Comparison of ENCODE assay signal across 16 mouse cellular contexts in the genomic region with DNA sequence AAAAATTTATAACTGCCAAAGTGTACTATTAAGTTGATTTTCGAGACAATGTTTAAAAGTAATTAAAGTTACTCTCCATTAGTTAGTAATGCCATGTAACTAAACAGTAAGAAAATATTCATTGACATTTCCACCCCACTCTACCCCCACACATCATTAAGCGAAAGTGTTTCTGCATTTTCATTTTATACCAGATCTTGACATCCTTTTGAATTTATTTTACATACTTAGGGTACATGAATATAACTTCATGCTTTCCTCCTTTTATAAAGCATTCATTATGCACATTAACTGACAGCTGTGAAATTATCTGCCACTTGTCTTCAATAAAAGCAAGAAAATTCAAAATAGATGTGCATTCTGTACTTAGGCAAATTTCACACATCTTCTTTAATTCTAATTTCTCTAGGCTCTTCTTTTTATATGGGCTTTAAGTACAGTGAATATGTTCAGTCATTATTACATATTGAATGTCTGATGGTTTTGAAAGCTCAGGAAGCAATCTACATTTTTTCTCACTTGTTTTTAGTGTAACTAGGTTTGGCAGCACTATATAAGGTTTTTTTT.
DNase-seq lines count a peak whose midpoint lies in the region; ATAC-seq and TF ChIP-seq lines count a peak whose summit lies in the region.
"Had no signal": no experiment of that assay in that cellular context is flagged by ENCODE, and none has a peak within 500 bp of the region (broad histone marks: within the 10 kb centered on the region; RNA-seq: fewer than 3 reads in every experiment).

No protein-coding gene starts in this region.

- H3K9ac ChIP-seq in forebrain, embryonic 14.5 days (ENCODE audit: low read length): no peak overlapping the region
- H3K9ac ChIP-seq in forebrain, embryonic 11.5 days (ENCODE audit: low read length): no peak overlapping the region
- no peak overlapping the region for H3K9ac ChIP-seq in forebrain, embryonic 16.5 days (replicated peaks; ENCODE audit: low read depth, low read length)
- H3K9ac ChIP-seq in intestine, embryonic 15.5 days: no peak overlapping the region
- H3K9ac ChIP-seq: embryonic facial prominence, embryonic 12.5 days had no signal

- 77% methylated on average over 2 of the region's 2 CpGs for WGBS in forebrain, embryonic 14.5 days
- WGBS in forebrain, embryonic 11.5 days: 81% methylated on average over 2 of the region's 2 CpGs
- 59% methylated on average over 2 of the region's 2 CpGs for whole genome bisulfite sequencing in forebrain, embryonic 16.5 days
- WGBS in intestine, embryonic 15.5 days: 72% methylated on average over 2 of the region's 2 CpGs

- H3K27me3 ChIP-seq in forebrain, embryonic 14.5 days (replicated peaks; ENCODE audit: control insufficient read depth, insufficient read depth, low read length): no peaks in the 10 kb centered on the region
- no peaks in the 10 kb centered on the region for H3K27me3 ChIP-seq in forebrain, embryonic 11.5 days (ENCODE audit: control insufficient read depth, insufficient read depth, low read length)
- no peaks in the 10 kb centered on the region for H3K27me3 ChIP-seq in forebrain, embryonic 16.5 days (replicated peaks; ENCODE audit: control insufficient read depth, insufficient read depth, low read length)
- no peaks in the 10 kb centered on the region for H3K27me3 ChIP-seq in intestine, embryonic 15.5 days (replicated peaks)
- H3K27me3 ChIP-seq: embryonic facial prominence, embryonic 12.5 days had no signal

- no peaks in the 10 kb centered on the region for H3K4me1 ChIP-seq in forebrain, embryonic 14.5 days (ENCODE audit: control insufficient read depth, insufficient read depth, low read length)
- no peaks in the 10 kb centered on the region for H3K4me1 ChIP-seq in forebrain, embryonic 11.5 days (replicated peaks; ENCODE audit: control insufficient read depth, insufficient read depth, low read length)
- no peaks in the 10 kb centered on the region for H3K4me1 ChIP-seq in forebrain, embryonic 16.5 days (replicated peaks; ENCODE audit: control insufficient read depth, insufficient read depth, low read length)
- no peaks in the 10 kb centered on the region for H3K4me1 ChIP-seq in intestine, embryonic 15.5 days (replicated peaks)
- H3K4me1 ChIP-seq: embryonic facial prominence, embryonic 10.5 days; embryonic facial prominence, embryonic 12.5 days had no signal

- no peak overlapping the region for H3K27ac ChIP-seq in forebrain, embryonic 14.5 days (ENCODE audit: low read depth, low read length)
- H3K27ac ChIP-seq in forebrain, embryonic 11.5 days (ENCODE audit: low read depth, low read length): no peak overlapping the region
- no peak overlapping the region for H3K27ac ChIP-seq in forebrain, embryonic 16.5 days (ENCODE audit: low read length)
- no peak overlapping the region for H3K27ac ChIP-seq in intestine, embryonic 15.5 days
- H3K27ac ChIP-seq: embryonic facial prominence, embryonic 10.5 days; embryonic facial prominence, embryonic 12.5 days had no signal

- H3K36me3 ChIP-seq in forebrain, embryonic 14.5 days (ENCODE audit: control insufficient read depth, insufficient read depth, low read length): no peaks in the 10 kb centered on the region
- no peaks in the 10 kb centered on the region for H3K36me3 ChIP-seq in forebrain, embryonic 11.5 days (ENCODE audit: control insufficient read depth, insufficient read depth, low read length)
- H3K36me3 ChIP-seq in forebrain, embryonic 16.5 days (ENCODE audit: control insufficient read depth, insufficient read depth): no peaks in the 10 kb centered on the region
- no peaks in the 10 kb centered on the region for H3K36me3 ChIP-seq in intestine, embryonic 15.5 days
- H3K36me3 ChIP-seq: embryonic facial prominence, embryonic 10.5 days; embryonic facial prominence, embryonic 12.5 days had no signal

- ATAC-seq in forebrain, embryonic 14.5 days: 0 out of 2 replicates have a peak, but pooled peaks have one; percentile 52
- ATAC-seq in forebrain, embryonic 11.5 days (replicated peaks; ENCODE audit: low FRiP score): no peak
- ATAC-seq in forebrain, embryonic 16.5 days: peak; percentile 66
- no peak for ATAC-seq in intestine, embryonic 15.5 days

- no peaks in the 10 kb centered on the region for H3K9me3 ChIP-seq in forebrain, embryonic 14.5 days (replicated peaks; ENCODE audit: control insufficient read depth, low read length)
- H3K9me3 ChIP-seq in forebrain, embryonic 11.5 days (ENCODE audit: control insufficient read depth, low read length): no peaks in the 10 kb centered on the region
- no peaks in the 10 kb centered on the region for H3K9me3 ChIP-seq in forebrain, embryonic 16.5 days (ENCODE audit: control insufficient read depth, low read length)
- no peaks in the 10 kb centered on the region for H3K9me3 ChIP-seq in intestine, embryonic 15.5 days
- H3K9me3 ChIP-seq: embryonic facial prominence, embryonic 10.5 days; embryonic facial prominence, embryonic 12.5 days had no signal

- DNase-seq in forebrain, embryonic 14.5 days (ENCODE audit: low spot score): peak; percentile 56
- no peak for DNase-seq in forebrain, embryonic 11.5 days (ENCODE audit: low spot score)
- peak; percentile 62 for DNase-seq in brain, embryonic 14.5 days (ENCODE audit: low read depth)
- no peak for DNase-seq in kidney, postnatal 4 days
- DNase-seq: adrenal gland, adult 2 months; adrenal gland, postnatal 10 days; adrenal gland, postnatal 25 days; cerebellum, adult 11-12 months; cerebellum, adult 2 months; cerebellum, adult 9-10 months; cerebellum, postnatal 10 days; cerebellum, postnatal 25 days had no signal

- TF ChIP-seq CTCF in brain, embryonic 14.5 days (IDR thresholded peaks at IDR 0.05; ENCODE audit: borderline replicate concordance, extremely low read depth, insufficient read depth, insufficient read length): no peak

- H3K4me3 ChIP-seq in forebrain, embryonic 14.5 days (ENCODE audit: low read depth, low read length): no peak overlapping the region
- H3K4me3 ChIP-seq in forebrain, embryonic 11.5 days (ENCODE audit: low read depth, low read length): no peak overlapping the region
- H3K4me3 ChIP-seq in forebrain, embryonic 16.5 days (replicated peaks; ENCODE audit: low read length): no peak overlapping the region
- H3K4me3 ChIP-seq in intestine, embryonic 15.5 days (replicated peaks): no peak overlapping the region
- H3K4me3 ChIP-seq: embryonic facial prominence, embryonic 10.5 days; embryonic facial prominence, embryonic 12.5 days had no signal

- H3K4me2 ChIP-seq in forebrain, embryonic 14.5 days (ENCODE audit: low read length): no peak overlapping the region
- H3K4me2 ChIP-seq in forebrain, embryonic 11.5 days (ENCODE audit: low read depth, low read length, severe bottlenecking): no peak overlapping the region
- H3K4me2 ChIP-seq in forebrain, embryonic 16.5 days (ENCODE audit: low read length): no peak overlapping the region
- H3K4me2 ChIP-seq in intestine, embryonic 15.5 days (replicated peaks): no peak overlapping the region
- H3K4me2 ChIP-seq: embryonic facial prominence, embryonic 12.5 days had no signal

- TF ChIP-seq POLR2A in brain, embryonic 14.5 days (IDR thresholded peaks at IDR 0.05; ENCODE audit: borderline replicate concordance, extremely low read depth, insufficient read depth, insufficient read length, poor library complexity, severe bottlenecking): no peak

Comparison
In these comparisons a context has a peak if more than half of its experiments do, and no peak if none do; other contexts are left out.
1. ATAC-seq: peak in forebrain, embryonic 14.5 days (single experiment) and forebrain, embryonic 16.5 days (single experiment); none in forebrain, embryonic 11.5 days (single experiment) and intestine, embryonic 15.5 days (single experiment).
2. DNase-seq: peak in forebrain, embryonic 14.5 days (single experiment) and brain, embryonic 14.5 days (single experiment); none in forebrain, embryonic 11.5 days (single experiment) and kidney, postnatal 4 days (0 of 2).